Mouse (Mus musculus): ENCODE results near the gene Serpinb2.

The Serpinb2 gene

GRCm38 (mm10) chr1:107581220-107581619 is 70.0 kb downstream of the Serpinb2 start:
- no peak for DNase-seq (ENCODE audit: low spot score)

DNA sequence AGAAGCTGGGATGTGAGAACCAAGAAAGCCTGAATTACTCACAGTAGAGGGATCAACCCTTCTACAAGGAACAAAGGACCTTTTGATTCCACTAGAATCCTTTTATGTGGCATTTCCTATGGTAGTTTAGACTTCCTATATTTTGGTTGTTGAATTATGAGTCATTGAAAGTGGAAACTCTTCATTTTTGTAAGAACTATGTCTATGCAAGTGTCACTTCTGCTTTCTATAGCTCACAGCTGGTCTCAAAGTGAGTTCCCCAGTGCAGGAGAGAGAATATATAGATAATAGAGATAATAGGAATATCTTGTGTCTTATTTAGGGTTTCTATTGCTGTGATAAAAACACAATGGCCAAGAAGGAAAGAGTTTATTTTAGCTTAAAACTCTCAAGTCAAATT is 71.7 kb downstream of the Serpinb2 start:
- no peak for DNase-seq (ENCODE audit: low spot score)

- no peak for DNase-seq (ENCODE audit: low spot score)
Observed at GRCm38 (mm10) chr1:107583958-107584376, 72.7 kb downstream of the Serpinb2 start.

DNA sequence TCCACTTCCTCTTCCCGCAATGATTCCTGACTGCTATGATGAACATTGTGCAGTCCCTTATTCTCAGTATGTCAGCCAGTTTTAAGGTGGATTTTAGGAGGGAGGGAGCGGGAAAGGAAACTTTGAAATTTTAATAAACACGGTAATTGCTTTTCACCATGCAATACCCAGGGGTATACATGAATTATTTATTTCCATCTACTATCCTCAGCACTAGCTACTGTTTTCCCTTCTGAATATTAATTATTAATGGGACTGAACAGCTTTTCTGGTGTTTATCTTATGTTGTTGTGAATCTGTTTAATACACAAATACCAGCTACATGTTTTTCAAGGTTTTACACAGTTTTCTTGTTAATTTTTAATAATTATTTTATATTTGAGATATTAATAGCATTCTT is 73.7 kb downstream of the Serpinb2 start:
- no peak for DNase-seq (ENCODE audit: low spot score)
